Mouse (Mus musculus) C2C12 (cell line): ENCODE results near the gene Onecut3. TPM values are rescaled to one million over a fixed set of nuclear protein-coding genes. Genes with fewer than 3 reads are reported as not detected.

Source experiments
- H3K27me3 ChIP-seq: one replicate; pipeline ENCODE4 v1.6.1; 2011; ENCODE audit not compliant: control insufficient read depth, insufficient read depth, insufficient read length
- H3K36me3 ChIP-seq: one replicate; pipeline ENCODE4 v1.6.1; 2011; ENCODE audit not compliant: control insufficient read depth, insufficient read depth
- H3K4me3 ChIP-seq: one replicate; pipeline ENCODE4 v1.5.1; 2011; ENCODE audit warnings: mild to moderate bottlenecking, control low read depth; ENCODE audit not compliant: poor library complexity, insufficient read depth, severe bottlenecking
- H3K79me2 ChIP-seq: one replicate; pipeline ENCODE4 v1.6.1; 2011; ENCODE audit not compliant: control insufficient read depth, insufficient read depth
- H3K79me3 ChIP-seq: one replicate; pipeline ENCODE4 v1.6.1; 2011; ENCODE audit warnings: low read depth, control low read depth
- H3ac ChIP-seq: one replicate; pipeline ENCODE3; 2011; ENCODE audit warnings: low read depth; ENCODE audit not compliant: control insufficient read depth, insufficient read length
- CEBPB ChIP-seq: IDR thresholded peaks from one replicate; pipeline ENCODE4 v1.6.1; 2011; ENCODE audit warnings: low read depth, mild to moderate bottlenecking, control low read depth, moderate library complexity
- CTCF ChIP-seq: IDR thresholded peaks from one replicate; pipeline ENCODE4 v1.5.1; 2011; ENCODE audit not compliant: control insufficient read depth, insufficient read depth, insufficient read length
- FOSL1 ChIP-seq: IDR thresholded peaks from one replicate; pipeline ENCODE4 v1.8.0; 2011; ENCODE audit warnings: mild to moderate bottlenecking, low read length; ENCODE audit not compliant: poor library complexity, insufficient read depth, severe bottlenecking
- MAX ChIP-seq: IDR thresholded peaks from one replicate; pipeline ENCODE4 v1.6.1; 2011; ENCODE audit warnings: mild to moderate bottlenecking, control low read depth
- MYOD1 ChIP-seq: IDR thresholded peaks from one replicate; pipeline ENCODE4 v1.6.1; 2011; ENCODE audit warnings: low read depth; ENCODE audit not compliant: control insufficient read depth, insufficient read length
- MYOG ChIP-seq: IDR thresholded peaks from one replicate; pipeline ENCODE4 v1.6.1; 2011; ENCODE audit not compliant: control insufficient read depth, insufficient read length; ENCODE audit errors: extremely low read depth
- USF1 ChIP-seq: IDR thresholded peaks from one replicate; pipeline ENCODE4 v1.6.1; 2011; ENCODE audit warnings: low read depth, mild to moderate bottlenecking, control low read depth, moderate library complexity
- polyA plus RNA-seq: library from polyadenylated mRNA; unstranded; fragments of >200 nt; fragmentation: generic; extraction: Trizol; gene quantifications from one replicate; pipeline ENCODE4 v1.2.1, GENCODE M21; 2012; ENCODE audit warnings: missing spikeins

Onecut3 gene
- polyA plus RNA-seq, 1 experiment = not detected

DNA sequence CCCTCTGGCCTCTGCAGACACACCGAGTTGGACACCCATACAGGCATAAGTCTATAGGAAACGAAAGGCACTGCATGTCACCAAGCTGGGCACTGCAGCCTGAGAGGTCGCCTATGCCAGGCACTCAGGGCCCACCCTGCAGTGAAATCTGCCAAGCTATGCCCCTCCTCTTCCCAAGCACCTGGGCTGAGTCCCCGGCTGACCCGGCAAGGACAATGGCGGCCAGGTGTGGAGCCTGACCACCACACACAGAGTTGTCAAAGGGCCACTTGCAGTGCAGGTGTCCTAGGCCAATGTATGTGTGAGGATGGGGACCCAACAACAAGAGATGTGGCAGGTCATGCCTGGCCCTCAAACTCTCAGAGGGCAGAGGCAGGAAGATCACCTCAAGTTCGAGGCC lies 64.8 kb downstream of the Onecut3 start:
- TF ChIP-seq CEBPB (no peak), USF1 (no peak), MAX (no peak), CTCF (no peak), MYOG (no peak), MYOD1 (no peak), FOSL1 (no peak)
- H3K27me3 ChIP-seq = no peaks in the 10 kb centered on the region
- H3K4me3 ChIP-seq = no peak overlapping the region
- H3K79me3 ChIP-seq = peaks cover 60% of the 10 kb centered on the region
- peaks cover 70% of the 10 kb centered on the region for H3K79me2 ChIP-seq
- H3K36me3 ChIP-seq = no peaks in the 10 kb centered on the region
- no peak overlapping the region for H3ac ChIP-seq

DNA sequence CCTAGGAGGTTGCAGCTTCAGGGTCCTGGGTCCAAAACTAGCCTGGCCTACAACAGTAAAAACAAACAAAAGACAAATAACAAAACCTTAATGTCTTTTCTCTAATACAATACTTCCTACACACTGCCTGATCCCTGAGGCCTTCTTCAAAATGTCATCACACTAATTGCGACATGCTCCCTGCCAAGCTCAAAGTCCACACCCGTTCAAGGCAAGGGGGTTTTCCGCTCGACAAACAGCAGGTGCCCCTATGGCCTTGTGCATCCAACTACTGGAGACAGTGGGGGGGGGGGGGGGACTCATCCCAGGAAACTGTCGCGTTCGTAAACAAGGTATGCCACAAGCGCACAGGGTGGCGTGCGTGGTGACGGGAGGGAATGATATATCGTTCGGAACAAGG lies 66.0 kb downstream of the Onecut3 start:
- Histone ChIP-seq H3K27me3 (no peaks in the 10 kb centered on the region), H3K79me2 (peaks cover 58% of the 10 kb centered on the region), H3ac (peak overlapping the region; percentile 75), H3K79me3 (peaks cover 49% of the 10 kb centered on the region), H3K4me3 (peak overlapping the region; percentile 99), H3K36me3 (no peaks in the 10 kb centered on the region)
- TF ChIP-seq MYOD1 = no peak

- Histone ChIP-seq H3K79me2 (peaks cover 51% of the 10 kb centered on the region), H3K79me3 (peaks cover 46% of the 10 kb centered on the region), H3K27me3 (no peaks in the 10 kb centered on the region), H3K36me3 (no peaks in the 10 kb centered on the region), H3K4me3 (peak within 1 kb of the TSS; percentile 99), H3ac (peak within 1 kb of the TSS; percentile 75)
- TF ChIP-seq MAX (peak; percentile 99), CTCF (peak; percentile 52), CEBPB (no peak), FOSL1 (no peak)
Measured at GRCm38 (mm10) chr10:80561116-80561944, 66.7 kb downstream of the Onecut3 start, which contains the start of gene Rexo1. Gene Rexo1 (minus strand): TSS chr10:80561560.

DNA sequence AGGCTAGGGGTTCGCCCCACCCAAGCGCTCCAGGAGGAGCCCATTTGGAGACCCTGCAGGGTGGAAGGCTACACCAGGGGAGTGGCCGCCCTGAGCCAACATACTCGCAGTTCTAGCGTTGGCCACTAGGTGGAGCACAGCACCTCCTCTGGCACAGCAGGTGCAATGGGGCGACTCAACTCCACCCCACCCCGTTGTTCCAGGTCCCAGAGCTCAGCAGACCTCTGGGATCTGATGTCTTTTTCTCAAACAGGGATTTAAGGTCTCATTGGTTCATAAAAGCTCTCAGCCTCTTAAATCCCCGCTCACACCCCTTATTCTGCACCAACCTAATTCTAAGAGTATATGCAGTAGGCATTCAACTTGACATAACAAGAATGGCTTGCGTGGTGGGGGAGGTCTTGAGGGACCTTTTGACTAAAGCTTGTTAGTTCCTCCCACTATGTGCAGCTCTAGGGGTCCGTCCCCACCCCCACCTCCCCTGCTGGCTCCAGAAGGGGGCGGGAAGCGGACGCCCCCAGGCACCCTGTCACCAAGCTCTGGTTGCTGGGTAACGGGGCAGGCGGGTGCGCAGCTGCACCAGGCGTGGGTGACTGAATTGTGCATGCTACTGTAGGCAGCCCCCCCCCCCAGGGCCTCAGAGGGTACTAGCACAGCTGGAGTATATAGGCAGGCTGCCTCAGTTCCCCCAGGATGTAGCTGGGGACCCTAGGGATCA lies 71.9 kb downstream of the Onecut3 start:
- no peak overlapping the region for H3K4me3 ChIP-seq
- peak; percentile 92 for TF ChIP-seq CTCF
- peak; percentile 78 for TF ChIP-seq MYOD1
- TF ChIP-seq MYOG = no peak
- no peak for TF ChIP-seq FOSL1
- peaks cover 32% of the 10 kb centered on the region for H3K79me2 ChIP-seq
- H3ac ChIP-seq = no peak overlapping the region
- no peaks in the 10 kb centered on the region for H3K27me3 ChIP-seq
- peaks cover 8% of the 10 kb centered on the region for H3K36me3 ChIP-seq
- H3K79me3 ChIP-seq = peaks cover 21% of the 10 kb centered on the region

Other genes starting within 250 kb of the Onecut3 start
- gene Ndufs7, start 245.7 kb upstream of the Onecut3 start, polyA plus RNA-seq = 288 TPM
- 48.3 TPM for gene Gamt, start 233.8 kb upstream of the Onecut3 start, polyA plus RNA-seq
- gene Dazap1, start 233.3 kb upstream of the Onecut3 start, polyA plus RNA-seq = 159 TPM
- gene Rps15, start 202.4 kb upstream of the Onecut3 start, polyA plus RNA-seq = 5,397 TPM
- 0.20 TPM for gene Apc2, start 198.9 kb upstream of the Onecut3 start, polyA plus RNA-seq
- gene 2310011J03Rik, start 174.3 kb upstream of the Onecut3 start, polyA plus RNA-seq = 62.6 TPM
- 3.2 TPM for gene Pcsk4, start 165.3 kb upstream of the Onecut3 start, polyA plus RNA-seq
- 5.9 TPM for gene Reep6, start 164.9 kb upstream of the Onecut3 start, polyA plus RNA-seq
- gene Adamtsl5, start 146.4 kb upstream of the Onecut3 start, polyA plus RNA-seq = 18.3 TPM
- not detected for gene Plk5, start 138.4 kb upstream of the Onecut3 start, polyA plus RNA-seq
- gene Mex3d, start 107.2 kb upstream of the Onecut3 start, polyA plus RNA-seq = 37.4 TPM
- 326 TPM for gene Mbd3, start 95.3 kb upstream of the Onecut3 start, polyA plus RNA-seq
- 1,025 TPM for gene Uqcr11, start 88.0 kb upstream of the Onecut3 start, polyA plus RNA-seq
- gene Tcf3, start 61.2 kb upstream of the Onecut3 start, polyA plus RNA-seq = 111 TPM
- 0.13 TPM for gene Atp8b3, start 44.3 kb downstream of the Onecut3 start, polyA plus RNA-seq
- 23.0 TPM for gene Rexo1, start 66.7 kb downstream of the Onecut3 start, polyA plus RNA-seq
- 21.0 TPM for gene Klf16, start 82.5 kb downstream of the Onecut3 start, polyA plus RNA-seq
- 103 TPM for gene Abhd17a, start 95.5 kb downstream of the Onecut3 start, polyA plus RNA-seq
- 119 TPM for gene Scamp4, start 108.0 kb downstream of the Onecut3 start, polyA plus RNA-seq
- 11.1 TPM for gene Adat3, start 108.0 kb downstream of the Onecut3 start, polyA plus RNA-seq
- 1.0 TPM for gene Gm49322, start 111.2 kb downstream of the Onecut3 start, polyA plus RNA-seq
- gene Csnk1g2, start 128.0 kb downstream of the Onecut3 start, polyA plus RNA-seq = 165 TPM
- 53.8 TPM for gene Btbd2, start 162.2 kb downstream of the Onecut3 start, polyA plus RNA-seq
- gene Mknk2, start 183.3 kb downstream of the Onecut3 start, polyA plus RNA-seq = 61.4 TPM
- gene Mob3a, start 207.1 kb downstream of the Onecut3 start, polyA plus RNA-seq = 34.2 TPM
- 0.43 TPM for gene Izumo4, start 207.3 kb downstream of the Onecut3 start, polyA plus RNA-seq
- gene Ap3d1, start 247.4 kb downstream of the Onecut3 start, polyA plus RNA-seq = 51.3 TPM